In the genomic region with DNA sequence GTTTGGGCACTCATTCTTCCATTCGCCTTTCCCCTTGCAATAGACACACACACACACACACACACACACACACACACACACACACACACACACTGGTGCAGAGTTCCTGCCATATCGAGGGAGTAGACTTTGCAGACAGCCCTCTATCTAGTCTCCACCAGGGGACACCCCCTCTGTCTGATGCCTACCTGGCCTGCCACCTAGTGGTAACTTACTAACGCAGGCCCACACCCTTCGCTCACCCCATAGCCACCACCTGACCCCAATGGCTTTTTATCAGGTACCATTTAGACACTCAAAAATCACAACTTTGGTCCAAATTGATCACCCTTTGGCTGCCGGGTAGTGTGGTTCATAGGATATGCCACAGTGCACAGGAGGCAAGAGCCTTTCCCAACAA, we compare ENCODE assay signal across 8 mouse cellular contexts. TPM values are rescaled to one million over a fixed set of nuclear protein-coding genes. Genes with fewer than 3 reads are reported as not detected.
DNase-seq lines count a peak whose midpoint lies in the region; ATAC-seq and TF ChIP-seq lines count a peak whose summit lies in the region.

No protein-coding gene starts in this region.

- TF ChIP-seq POLR2A in brain, embryonic 14.5 days (IDR thresholded peaks at IDR 0.05; ENCODE audit: borderline replicate concordance, extremely low read depth, insufficient read depth, insufficient read length, poor library complexity, severe bottlenecking), result no peak

- DNase-seq in embryo, embryonic 11 days, result peak; percentile 26
- no peak for DNase-seq in embryo, embryonic 10.5 days (ENCODE audit: low spot score)
- DNase-seq in 416B (ENCODE audit: low read depth), result peak; percentile 62
- DNase-seq in brain, embryonic 14.5 days (ENCODE audit: low read depth), result no peak
- peak; percentile 26 for DNase-seq in liver, embryonic 13.5 days
- peak; percentile 20 to 51 for DNase-seq in thymus, postnatal 10 days (ENCODE audit: low spot score in 2 of 2)
- no peak for DNase-seq in left cerebral cortex, postnatal 25 days (ENCODE audit: low spot score in 2 of 2)
- no peak for DNase-seq in ovary, postnatal 14 days (ENCODE audit: low spot score)

- H3K4me3 ChIP-seq in liver, embryonic 13.5 days (replicated peaks), result no peak overlapping the region

- H3K9me3 ChIP-seq in liver, embryonic 13.5 days (replicated peaks), result no peaks in the 10 kb centered on the region

- H3K4me1 ChIP-seq in liver, embryonic 13.5 days (replicated peaks), result peaks cover 23% of the 10 kb centered on the region

- no peak overlapping the region for H3K9ac ChIP-seq in liver, embryonic 13.5 days

- TF ChIP-seq CTCF in brain, embryonic 14.5 days (IDR thresholded peaks at IDR 0.05; ENCODE audit: borderline replicate concordance, extremely low read depth, insufficient read depth, insufficient read length), result peak; percentile 49; the same call in 1 of the 2 replicates

- H3K36me3 ChIP-seq in liver, embryonic 13.5 days, result no peaks in the 10 kb centered on the region

- no peak overlapping the region for H3K27ac ChIP-seq in liver, embryonic 13.5 days

- 0 out of 2 replicates have a peak, but pooled peaks cover 3% of the 10 kb centered on the region for H3K27me3 ChIP-seq in liver, embryonic 13.5 days

- WGBS in liver, embryonic 13.5 days (ENCODE audit: insufficient replicate concordance), result 27% methylated on average over 5 of the region's 5 CpGs

- no peak overlapping the region for H3K4me2 ChIP-seq in liver, embryonic 13.5 days

- intact Hi-C loops in left cerebral cortex, postnatal 25 days (cut with DNase I), result loop anchor here (10.0 kb wide), 1 partner anchor 954 kb away; the partner anchor contains the start of gene Man2a1

- ATAC-seq in liver, embryonic 13.5 days (ENCODE audit: low read depth), result peak; percentile 49

RNA-seq across cellular contexts. Expression of gene Tmem232, which starts 18.7 kb away (rescaled TPM):
- 0.21 and 0.31 TPM in 2 replicates for polyA plus RNA-seq in brain, embryonic 14.5 days (2012; rRNA removed)
- not detected in 2 replicates for polyA plus RNA-seq in liver, embryonic 13.5 days (2015; fragmentation: Nextera tagmentation; extraction: Ambion mirVana)
- 1 to 10 TPM; 1.1 to 2.3 TPM for total RNA-seq in left cerebral cortex, postnatal 25 days (2021)

RNA-seq across cellular contexts. Expression of gene Vapa, which starts 54.1 kb away (rescaled TPM):
- 75.9 and 76.7 TPM in 2 replicates for polyA plus RNA-seq in brain, embryonic 14.5 days (2012; rRNA removed)
- polyA plus RNA-seq in liver, embryonic 13.5 days (2015; fragmentation: Nextera tagmentation; extraction: Ambion mirVana), result 76.8 and 91.4 TPM in 2 replicates
- total RNA-seq in left cerebral cortex, postnatal 25 days (2021), result 100 to 1,000 TPM; 162 to 181 TPM

Comparison
In these comparisons a context has a peak if more than half of its experiments do, and no peak if none do; other contexts are left out.
1. DNase-seq: peak in embryo, embryonic 11 days (single experiment), 416B (single experiment), liver, embryonic 13.5 days (single experiment) and thymus, postnatal 10 days (2 of 2); none in embryo, embryonic 10.5 days (single experiment), brain, embryonic 14.5 days (single experiment), left cerebral cortex, postnatal 25 days (0 of 2) and ovary, postnatal 14 days (single experiment).